Mouse (Mus musculus): ENCODE measurements around the gene D10Wsu102e.
"Not testable (repeated sequence)": the region's sequence is repeated elsewhere in the genome, so short reads cannot be mapped to it uniquely, and the experiment has no call there.

Gene D10Wsu102e

DNA sequence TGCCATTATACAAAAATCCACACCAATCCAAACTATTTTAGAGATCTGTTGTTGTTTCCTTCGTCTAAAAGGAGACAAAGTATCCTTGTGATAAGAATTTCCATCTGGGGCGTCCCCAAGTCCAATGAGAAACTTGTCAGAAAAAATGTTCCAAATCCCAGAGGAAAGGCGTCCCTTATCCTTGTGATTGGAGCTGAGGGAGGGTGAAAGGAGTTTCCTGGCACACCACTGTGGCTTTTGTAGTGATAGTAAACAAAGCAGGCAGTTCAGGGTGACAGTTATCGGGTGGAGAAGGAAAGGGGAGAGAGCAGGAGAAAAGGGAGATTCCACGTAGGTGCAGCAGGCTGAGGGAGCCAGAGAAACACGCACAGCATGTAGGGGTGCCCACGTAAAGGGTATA lies 12.5 kb upstream of the D10Wsu102e start:
- no peak for DNase-seq (ENCODE audit: low spot score)

DNA sequence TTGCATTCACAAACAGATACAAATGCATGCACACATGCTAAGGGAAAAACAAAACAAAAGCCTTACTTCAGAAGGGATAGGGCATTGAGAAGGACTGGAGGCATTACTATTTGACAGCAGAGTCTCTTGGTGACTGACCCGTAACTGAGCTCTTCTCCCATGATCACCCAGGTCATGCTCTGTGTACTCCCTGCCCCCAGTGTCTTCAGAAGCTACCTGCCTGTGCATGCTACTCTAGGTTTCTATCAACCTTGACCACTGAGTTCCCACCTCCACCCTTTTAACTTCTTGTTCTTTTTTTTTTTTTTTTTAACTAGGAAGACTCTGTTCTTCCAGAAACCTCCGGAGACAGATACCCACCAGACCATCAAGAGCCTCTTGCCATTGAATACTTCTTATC lies 9.3 kb upstream of the D10Wsu102e start:
- no peak for DNase-seq (ENCODE audit: low spot score)

DNA sequence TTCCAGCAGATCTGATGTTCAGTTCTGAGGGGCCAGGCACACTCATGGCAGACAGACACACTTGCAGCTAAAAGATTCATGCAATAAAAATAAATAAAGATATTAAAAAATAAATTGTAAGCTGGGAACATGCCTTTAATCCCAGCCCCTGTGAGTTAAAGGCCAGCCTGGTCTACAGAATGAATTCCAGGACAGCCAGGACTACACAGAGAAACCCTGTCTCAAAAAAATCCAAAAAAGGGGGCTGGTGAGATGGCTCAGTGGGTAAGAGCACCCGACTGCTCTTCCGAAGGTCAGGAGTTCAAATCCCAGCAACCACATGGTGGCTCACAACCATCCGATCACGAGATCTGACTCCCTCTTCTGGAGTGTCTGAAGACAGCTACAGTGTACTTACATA lies 8.2 kb upstream of the D10Wsu102e start:
- not testable (repeated sequence) for DNase-seq (ENCODE audit: low spot score)

DNA sequence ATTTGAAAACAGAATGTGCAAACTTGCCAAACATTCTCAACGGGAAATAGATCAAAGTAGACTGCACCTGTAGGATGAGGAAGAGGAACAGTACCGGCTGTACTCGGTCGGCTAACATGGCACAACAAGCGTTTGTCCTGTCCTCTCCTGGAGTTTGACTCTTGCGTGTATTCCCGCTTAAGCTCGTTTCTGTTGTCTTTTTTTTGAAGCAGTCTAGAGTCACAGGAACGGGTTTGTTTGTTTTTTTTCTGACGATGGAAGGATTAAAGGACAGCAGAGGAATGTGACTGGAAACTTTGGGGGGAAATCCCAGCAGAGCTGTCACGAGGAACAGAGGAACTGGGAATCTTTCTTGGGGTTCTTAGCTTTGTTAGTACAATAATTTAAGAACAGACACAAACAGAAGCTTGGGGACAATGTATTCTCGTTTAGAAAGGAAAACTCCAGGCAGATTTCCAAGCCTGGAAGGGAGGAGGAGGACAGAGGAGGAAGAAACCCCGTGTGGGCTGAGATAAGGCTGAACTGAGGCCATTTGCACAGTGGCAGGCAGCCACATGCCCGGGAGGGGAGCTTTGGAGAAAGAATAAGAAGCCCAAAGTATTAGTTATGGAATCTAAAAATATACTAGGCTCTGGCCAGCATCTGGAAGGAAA lies 6.2 kb upstream of the D10Wsu102e start:
- DNase-seq (ENCODE audit: low spot score): no peak

DNA sequence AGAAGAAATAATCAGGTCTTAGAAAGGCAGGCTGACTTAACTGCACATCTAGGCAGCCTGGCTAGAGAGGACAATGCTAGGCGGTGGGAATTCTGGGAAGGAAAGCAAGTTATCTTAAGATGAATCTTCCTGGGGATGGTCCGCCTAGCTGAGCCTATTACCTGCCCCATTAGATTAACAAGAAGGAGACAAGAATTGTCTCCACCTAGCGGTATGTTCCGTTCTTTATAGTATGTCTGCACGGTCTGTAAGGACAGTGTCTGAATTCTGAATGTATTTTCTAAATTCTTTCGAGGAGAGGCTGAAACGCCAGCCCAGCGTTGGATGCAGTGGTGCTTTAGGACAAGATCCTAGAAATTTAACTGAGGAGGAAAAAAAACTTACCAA lies 5.7 kb upstream of the D10Wsu102e start:
- DNase-seq (ENCODE audit: low spot score): no peak

DNA sequence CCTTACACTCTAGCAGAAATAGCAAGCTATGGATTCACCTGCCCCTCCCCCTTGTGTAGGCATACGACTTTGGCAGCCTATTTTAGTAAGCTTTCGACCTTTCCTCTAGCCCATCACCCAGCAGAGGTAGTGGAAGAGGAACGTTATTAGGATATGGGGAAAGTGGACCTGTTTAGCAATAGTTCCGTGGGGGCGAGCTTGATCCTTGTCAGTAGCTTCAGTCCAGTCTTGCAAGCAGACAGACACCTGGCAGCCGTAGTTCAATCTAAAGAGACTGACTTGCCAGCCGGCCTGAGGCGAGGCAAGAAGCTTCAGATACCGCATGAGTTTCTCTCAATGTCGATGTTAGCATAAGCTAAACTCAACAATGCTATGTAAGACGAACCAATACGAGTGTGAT lies 3.6 kb upstream of the D10Wsu102e start:
- no peak for DNase-seq (ENCODE audit: low spot score)

DNA sequence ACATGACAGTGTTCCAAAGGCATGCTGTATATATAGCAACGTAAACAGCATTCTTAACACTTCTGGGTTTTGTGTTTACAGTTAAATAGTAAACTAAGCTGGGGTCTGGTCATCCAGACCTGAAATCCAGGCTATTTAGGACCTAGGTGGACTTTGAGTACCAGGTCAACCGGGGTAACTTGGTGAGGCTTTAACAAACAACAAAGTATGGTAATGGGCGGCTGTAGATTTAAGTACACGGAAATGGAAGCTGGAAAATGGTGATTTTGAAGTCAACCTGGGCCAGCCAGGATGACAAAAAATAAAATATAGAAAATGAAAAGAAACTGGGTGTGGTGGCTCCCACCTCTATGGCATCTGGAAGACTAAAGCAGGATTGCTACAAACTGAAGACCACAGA lies 570 bp upstream of the D10Wsu102e start:
- DNase-seq (ENCODE audit: low spot score): no peak

DNA sequence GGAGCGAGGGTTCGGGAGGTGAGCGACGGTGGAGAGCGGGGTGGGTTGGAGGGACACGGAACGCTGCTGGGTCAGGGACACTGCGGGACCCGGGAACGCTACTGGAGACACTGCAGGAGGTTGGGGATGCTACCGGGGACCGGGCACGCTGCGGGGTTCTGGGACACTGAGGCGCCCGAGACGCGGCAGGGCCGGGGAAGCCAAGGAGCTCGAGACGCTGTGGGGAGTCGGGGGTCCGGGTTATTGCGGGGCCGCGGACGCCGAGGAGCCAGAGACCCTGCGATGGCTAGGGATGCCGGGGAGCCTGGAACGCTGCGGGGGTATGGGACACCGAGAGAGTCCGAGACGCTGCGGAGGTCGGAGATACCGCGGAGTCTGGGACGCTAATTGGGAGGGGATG lies 335 bp downstream of the D10Wsu102e start:
- DNase-seq (ENCODE audit: low spot score): no peak

DNA sequence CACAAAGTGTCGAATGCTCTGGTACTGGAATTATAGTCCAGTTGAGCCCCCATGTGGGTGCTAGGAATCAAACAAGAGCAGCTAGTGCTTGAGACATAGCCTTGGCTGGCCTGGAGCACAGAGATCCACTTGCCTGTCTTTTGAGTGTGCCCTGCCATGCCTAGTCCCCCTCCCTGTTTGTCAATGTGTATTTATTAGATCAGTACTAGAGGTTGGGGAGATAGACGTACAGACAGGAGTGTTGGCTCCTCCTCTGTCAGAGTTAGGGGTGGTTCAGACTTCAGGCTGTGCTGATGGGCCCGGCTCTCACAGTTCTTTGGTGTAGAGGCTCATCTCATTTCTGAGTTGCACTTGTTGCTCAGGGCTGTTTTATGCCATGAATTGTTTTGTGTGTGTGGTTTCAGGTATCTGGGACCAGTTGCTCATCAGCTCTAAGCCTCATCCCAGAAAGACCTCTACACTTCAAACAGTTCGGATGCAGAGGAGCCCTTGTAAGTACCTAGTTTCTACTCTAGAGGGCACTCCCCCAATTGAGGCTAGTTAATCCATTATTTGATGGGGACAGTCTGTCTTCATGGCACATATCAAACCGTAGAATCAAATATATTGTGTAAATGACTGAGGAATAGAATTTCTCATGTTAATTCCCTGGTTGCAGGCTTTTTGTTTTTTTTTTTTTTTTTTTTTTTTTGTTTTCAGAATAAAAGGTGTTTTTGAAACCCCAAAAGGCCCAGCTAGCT lies 1.8 kb downstream of the D10Wsu102e start:
- DNase-seq (ENCODE audit: low spot score): no peak

DNA sequence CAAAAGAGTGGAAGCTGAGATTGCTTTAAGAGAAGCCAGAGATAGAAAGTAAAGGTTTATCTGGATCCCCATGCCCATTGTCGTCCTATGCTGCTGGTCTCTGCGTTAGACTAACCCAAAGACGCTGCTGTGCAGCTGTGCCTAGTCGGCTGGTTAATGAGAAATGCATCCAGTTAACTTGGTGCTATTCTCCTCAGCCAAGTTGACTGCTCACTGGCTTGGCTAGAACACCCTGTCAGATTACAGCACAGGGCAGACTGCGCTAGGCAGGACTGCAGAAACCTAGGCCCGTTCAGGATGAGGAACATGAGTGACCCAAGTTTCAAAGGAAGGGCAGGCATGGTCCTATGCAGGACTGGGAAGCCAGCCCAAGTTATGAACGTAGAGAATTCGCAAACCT lies 3.4 kb downstream of the D10Wsu102e start:
- no peak for DNase-seq (ENCODE audit: low spot score)

DNA sequence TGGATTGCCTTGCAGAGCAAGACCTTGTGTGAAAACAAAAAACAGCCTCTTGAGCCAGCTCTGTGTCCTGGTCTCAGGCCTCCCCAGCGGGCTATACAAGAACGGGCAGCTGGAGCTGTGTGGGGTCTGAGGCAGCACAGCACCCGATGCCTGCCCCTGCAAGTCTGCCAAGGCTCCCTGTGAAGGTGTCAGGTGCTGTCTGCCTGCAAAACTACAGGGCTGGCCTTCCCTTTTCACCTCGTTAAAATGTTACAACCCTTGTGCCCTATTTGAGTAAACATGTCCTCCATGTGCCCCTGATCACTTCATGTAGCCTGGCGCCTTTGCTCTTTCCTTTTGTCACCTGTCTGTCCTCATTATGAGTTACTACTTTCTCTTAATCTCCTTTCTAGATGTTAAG lies 8.9 kb downstream of the D10Wsu102e start:
- DNase-seq (ENCODE audit: low spot score): no peak

DNA sequence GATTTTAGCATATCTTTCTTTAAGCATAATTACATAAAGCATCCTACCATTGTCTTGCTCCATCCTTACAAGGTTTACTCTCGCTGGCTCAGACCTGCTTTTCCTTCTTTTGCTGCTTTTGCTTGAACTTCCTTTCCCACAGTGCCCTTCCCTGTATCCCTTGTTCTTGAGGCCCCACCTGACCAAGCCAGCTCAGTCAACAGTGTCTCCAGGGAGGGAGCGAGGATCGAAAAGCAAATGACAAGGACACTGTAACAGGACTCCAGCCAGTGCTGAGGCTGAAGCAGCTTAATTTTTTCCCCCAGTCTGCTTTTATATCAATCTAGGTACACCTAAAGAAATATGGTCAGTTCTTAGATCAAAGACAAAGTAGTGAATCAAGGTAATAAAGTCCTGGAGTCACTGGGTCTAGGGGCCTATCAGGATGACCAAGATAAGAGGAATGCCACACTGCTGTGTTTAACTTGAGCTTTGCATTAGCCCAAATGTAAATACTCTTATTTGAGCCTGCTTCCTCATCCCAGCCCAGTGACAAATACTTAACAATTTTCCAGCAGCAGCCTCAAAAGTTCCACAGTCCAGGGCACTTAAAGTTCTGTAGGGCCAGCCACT lies 14.1 kb downstream of the D10Wsu102e start:
- no peak for DNase-seq (ENCODE audit: low spot score)

DNA sequence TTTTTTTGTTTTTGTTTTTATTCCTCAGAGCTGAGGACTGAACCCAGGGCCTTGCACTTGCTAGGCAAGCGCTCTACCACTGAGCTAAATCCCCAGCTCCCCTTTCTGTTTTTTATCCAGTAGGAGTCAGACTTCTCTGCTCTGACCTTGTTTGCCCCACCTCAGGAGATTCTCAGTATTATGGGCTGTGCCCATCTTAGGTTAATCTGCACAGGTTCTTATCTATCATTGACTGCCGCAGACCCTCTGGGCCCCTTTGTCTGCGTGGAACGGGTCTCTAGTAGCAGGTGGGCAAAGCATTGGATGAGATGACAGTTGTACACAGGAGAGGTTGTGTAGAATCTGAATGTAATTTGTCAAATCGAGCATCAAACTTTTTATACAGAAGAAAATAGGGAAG lies 15.4 kb downstream of the D10Wsu102e start:
- not testable (repeated sequence) for DNase-seq (ENCODE audit: low spot score)

DNA sequence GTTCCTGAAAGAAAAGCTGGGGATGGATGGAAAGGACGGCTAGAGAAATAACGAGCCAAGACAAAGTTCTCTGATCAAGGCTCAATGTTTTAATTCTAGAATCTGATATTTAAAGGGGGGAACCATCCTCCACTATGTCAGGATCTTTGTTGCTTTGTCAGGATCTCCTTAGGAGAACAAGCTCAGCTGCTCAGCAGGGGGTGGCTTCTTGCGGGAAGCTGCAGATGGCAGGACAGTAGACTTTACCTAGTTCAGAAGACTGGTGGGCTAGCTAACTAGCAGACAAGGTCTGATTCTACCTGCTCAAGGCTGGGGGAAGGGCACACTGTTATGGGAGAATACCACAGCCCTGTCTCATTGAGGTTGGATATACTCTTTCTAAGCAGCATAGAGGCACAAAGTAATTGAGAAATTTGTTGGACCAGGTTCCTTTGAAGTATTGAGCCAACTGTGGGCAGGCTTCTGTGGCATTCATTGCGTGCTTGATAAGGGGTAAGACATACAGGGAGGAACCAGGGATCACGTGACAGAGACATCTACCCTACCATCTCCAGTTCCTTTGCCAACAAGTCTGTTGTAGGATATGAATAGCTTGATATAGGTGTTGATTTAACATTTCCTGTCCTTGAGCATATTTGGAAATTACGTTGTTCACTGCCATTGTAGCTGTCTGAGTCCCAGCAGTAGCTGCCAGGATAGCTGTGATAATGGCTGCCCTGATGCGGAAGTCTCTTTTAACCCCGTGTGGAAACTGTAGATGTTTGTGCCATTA lies 17.1 kb downstream of the D10Wsu102e start:
- no peak for DNase-seq (ENCODE audit: low spot score)

DNA sequence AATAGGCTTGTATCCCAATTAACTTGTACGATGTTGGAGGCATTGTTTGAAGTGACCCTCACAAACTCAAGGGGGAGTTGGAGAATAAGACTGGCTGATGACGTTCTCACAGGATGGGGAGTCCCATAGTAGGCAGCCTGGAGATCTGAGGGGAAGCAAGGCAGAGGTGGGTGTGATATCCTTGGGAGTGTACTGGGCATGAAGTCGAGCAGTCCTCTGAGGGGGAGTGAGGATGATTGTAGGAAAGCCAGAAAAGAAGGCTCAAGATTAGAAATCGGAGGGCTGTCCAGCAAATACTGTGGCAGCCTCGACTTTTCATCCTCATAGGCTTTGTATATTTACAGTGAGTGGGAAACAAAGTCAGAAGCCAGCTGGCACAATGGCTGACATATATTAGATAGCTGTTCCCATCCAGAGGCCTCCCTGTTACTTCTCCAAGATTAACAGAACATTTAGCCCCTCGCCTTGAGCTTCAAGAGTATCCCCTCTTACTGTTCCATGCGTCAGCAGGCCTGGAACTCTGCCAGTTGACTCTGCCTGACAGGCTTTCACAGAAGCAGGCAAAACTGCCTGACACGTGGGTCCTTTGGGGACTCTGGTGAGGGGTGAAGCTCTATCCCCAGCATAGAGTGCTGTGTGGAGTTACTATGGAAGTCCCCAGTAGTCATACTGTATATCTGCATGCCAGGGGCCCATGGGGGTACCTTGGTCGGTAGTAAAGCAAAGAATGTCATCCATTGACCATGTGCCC lies 18.2 kb downstream of the D10Wsu102e start:
- DNase-seq (ENCODE audit: low spot score): no peak

DNA sequence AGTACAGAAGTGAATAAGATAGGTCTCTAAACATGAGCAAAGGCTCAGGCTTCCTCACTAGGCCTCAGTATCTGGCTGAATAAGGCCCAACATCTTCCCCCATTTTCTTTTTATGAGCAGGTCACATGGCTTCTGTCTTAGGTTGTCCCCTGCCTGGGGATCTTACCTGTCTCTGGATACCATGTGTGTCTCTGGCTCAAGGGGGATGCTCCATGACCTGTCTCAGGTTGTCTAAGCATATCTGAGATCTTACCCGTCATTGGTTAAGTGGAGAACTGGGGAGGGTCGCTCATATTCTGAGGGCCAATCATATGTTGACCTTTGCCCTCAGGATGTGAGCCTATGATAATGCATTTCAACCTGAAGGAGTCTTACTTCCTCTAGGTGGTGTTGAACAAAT lies 20.5 kb downstream of the D10Wsu102e start:
- no peak for DNase-seq (ENCODE audit: low spot score)

DNA sequence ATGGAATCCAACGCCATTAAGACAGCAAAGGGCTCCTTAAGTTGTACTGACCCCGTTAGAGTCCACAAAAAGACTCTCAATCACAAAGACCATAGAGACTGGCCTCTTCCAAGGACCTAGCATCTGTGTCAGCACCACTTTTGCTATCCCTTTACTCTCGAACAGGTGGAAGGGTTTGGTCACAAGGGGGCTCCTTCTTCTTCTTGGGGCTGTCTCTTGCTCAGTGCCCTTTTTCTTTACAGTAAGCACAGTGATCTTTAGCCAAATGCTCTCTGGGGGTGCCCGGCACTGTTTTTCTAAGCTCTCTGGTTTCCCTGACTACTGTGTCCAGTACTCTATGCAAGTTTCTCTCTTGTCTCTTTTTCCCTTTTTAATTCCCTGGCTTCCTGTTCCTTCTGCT lies 22.5 kb downstream of the D10Wsu102e start:
- no peak for DNase-seq (ENCODE audit: low spot score)

DNA sequence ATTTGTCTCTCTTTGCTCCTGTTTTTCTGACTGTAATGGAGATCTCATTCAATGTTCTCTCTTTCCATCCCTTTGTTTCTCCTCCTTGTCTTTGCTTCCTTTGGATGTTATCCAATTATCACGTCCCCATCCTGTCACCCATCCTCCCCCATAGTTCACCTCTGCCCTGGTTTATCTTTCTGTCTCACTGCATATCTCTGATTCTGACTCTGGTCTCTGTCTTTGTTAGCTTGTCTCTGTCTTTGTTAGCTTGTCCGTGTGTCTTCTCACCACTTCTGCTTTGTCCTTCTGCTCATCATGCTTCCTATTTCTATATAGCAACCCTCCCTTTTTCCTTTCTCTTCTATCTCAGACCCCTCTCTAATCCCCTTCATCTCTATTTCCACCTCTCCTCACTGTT lies 23.0 kb downstream of the D10Wsu102e start:
- no peak for DNase-seq (ENCODE audit: low spot score)

DNA sequence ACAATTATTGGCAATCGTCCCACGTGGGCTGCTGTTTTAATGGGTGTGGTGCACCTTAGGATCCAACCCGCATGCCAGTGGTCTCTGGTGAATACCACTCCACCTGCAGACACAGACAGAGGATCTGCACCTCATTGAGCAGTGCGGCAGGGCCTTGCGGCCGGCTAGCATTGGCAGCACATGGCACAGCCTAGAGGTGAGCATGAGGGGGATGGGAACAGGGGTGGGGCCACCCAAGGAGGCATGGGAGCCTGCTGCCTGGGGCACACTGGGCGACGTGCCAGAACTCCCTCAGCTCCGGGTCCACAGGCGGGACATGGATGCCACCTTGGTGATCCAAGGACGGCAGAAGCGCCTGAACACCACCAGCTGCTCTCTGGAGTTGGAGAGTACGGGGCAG lies 23.8 kb downstream of the D10Wsu102e start:
- DNase-seq (ENCODE audit: low spot score): no peak

DNA sequence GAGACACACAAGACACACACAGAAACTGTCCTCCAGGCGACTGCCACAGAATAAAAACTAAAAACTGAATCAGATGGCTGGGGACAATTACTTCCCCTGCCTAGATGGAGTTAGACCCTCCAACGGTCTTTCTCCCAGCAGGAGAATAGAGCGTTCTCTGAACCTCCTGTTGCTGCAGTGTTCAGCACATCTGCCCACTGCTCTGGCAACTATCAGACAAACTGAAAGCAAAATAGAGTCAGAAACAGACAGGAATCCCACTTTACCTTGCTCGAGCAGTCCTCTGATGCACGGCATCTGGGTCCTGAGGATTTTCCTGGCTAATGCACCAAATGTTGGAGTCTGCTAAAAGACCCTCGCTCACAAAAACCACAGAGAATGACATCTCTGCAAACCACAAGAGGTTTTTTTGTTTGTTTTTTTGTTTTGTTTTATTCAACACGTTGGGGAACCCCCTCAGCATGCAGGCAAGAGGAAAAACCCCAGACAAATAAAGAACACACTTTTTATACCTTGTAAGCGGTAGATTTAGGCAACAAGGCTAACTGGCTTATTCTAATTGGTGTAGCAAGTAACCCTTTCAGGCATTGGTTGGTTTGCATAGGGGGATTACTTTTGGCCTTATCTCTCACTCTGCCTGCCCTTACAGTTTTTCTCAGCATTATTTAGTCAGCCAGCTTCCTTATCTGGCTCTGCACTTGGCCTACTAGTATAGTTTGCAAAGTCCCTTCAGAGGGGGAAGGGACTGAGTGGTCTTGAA lies 24.6 kb downstream of the D10Wsu102e start:
- no peak for DNase-seq (ENCODE audit: low spot score)

DNA sequence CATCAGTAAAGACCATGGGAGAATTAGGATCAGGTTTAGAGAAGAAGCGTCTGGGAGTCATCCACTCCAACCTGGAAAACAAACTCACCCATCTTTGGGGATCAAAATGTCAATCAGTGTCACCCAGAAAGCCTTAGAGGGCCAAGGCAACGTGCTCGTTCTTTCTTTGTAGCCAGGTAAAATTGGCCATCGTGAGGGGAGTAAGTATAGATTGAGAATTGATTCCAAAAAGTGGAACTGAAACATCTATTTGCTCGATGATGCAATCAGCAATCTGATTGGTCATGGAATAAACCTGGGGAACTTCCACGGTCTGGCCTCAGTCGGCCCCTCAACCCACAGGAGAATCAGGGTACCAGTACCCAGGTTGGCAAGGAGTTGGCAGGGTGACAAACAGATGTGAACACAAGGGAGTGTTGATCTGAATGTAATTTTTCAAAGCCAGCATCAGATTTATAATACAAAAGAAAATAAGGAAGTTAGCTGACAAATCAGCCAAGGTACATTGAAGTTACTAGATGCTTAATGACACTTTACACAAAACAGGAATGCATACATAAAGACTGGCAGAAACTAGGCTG lies 25.4 kb downstream of the D10Wsu102e start:
- no peak for DNase-seq (ENCODE audit: low spot score)

Measured in urinary bladder, postnatal 10 days (tissue).